Mouse (Mus musculus) heart, postnatal 0 days (tissue): Measurements from ENCODE around the gene Pou4f2.

ENCODE experiments used
- CTCF ChIP-seq: IDR thresholded peaks from 2 replicates; pipeline ENCODE4 v1.5.1; 2016; ENCODE audit warnings: antibody characterized with exemption, control low read depth, low read depth
- EP300 ChIP-seq: IDR thresholded peaks from 2 replicates; pipeline ENCODE4 v1.6.1; 2016; ENCODE audit warnings: antibody characterized with exemption, low read depth

- TF ChIP-seq CTCF, result peak; percentile 7; the same call in 1 of the 2 replicates
- TF ChIP-seq EP300, result no peak
These were observed 31.4 kb upstream of the Pou4f2 start for GRCm38 (mm10) chr8:78467889-78468288.
